Mouse (Mus musculus) E14TG2a.4 (cell line): ENCODE data around the gene U2af1.

ENCODE experiments used
- CTCF ChIP-seq: conservative IDR thresholded peaks from 2 replicates; pipeline ENCODE4 v1.5.1; 2014; ENCODE audit warnings: low read length
- NANOG ChIP-seq: IDR thresholded peaks from 2 replicates; pipeline ENCODE4 v1.6.1; 2014; ENCODE audit warnings: borderline replicate concordance, low read length, mixed read lengths
- POU5F1 ChIP-seq: IDR thresholded peaks from 2 replicates; pipeline ENCODE4 v1.6.1; 2014; ENCODE audit warnings: low read length, borderline replicate concordance

DNA sequence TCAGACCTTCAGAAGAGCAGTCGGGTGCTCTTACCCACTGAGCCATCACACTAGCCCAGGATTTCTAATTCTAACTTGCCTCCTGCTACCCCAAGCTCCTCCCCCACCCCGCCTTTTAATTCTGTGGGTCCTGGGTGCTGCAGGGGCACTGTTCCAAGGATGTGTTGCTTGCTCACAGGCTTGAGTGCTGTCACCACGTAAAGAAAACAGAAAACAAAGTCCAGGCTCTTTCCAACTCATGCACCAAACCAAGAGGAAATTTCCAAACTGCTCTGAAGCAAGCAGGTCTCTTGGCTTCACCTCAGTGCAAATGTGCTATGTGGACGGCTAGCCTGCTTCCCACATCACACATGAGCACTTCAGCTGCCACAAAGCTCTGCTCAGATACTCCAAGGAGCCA, 3.3 kb downstream of the U2af1 start:
- TF ChIP-seq CTCF (no peak), POU5F1 (no peak), NANOG (no peak)
